Mouse (Mus musculus) spleen, postnatal 4 days (tissue): Measurements from ENCODE around the gene Slc1a6.
A peak's percentile ranks its signal among the peaks of the same experiment; 100 is the strongest.
"Not testable (repeated sequence)": the region's sequence is repeated elsewhere in the genome, so short reads cannot be mapped to it uniquely, and the experiment has no call there.

Experiments used
- DNase-seq, 2 experiments: peaks; one replicate each; pipeline ENCODE4 v3.0.0; 2022; ENCODE audit warnings: low spot score in 2 of 2

The Slc1a6 gene

DNA sequence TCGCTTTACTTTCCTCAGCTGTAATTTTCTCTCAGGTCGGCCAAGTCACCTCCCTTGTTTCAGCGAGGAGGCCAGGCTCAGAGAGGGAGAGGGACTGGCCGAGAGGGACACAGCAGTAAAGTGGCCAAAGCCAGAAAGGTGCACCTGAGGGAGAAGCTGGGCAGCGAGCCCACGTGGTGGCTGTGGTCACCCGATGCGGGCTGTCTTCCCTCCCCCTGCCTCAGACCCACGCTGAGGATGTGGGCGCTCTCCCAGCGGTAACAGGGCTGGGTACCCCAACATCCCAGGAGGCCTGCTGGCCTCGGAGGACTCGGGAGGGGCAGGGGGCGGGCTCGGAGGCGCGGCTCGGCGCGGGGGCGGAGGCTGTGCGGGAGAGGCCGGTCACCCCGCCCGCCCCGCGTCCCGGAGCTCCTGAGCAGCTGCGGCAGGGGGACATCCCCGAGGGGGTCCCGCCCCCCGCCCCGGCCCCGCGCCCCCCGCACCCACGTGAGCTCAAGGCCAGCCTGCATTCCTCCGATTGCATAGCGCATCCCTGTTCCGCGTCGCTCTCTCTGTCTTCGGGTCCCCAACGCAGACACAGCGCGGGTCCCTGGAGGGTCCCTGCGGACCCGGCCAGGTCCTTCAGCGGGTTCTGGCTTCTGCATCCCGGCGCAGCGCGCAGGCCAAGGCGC is at the start of gene Slc1a6:
Gene Slc1a6 (plus strand): TSS at position 516 of the 671 bp plus-strand sequence.
- DNase-seq: no peak

DNA sequence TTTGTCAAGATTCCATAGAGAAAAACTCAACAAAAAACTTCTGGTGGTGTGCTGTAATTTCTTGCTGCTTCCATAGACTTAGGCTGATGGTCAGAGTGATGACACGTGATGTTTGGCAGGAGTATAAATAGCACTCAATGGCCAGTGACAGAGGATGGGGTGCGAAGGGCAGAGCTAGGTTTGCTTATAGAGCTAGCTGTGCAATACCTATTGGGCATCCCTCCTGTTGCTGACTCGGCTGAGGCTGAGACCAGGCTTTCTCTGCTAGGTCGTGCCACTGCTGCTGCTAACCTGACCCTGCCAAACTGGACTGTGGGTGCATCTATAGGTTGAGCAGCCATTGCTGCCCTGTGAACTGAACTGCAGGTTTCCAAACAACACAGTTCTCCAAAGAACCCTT is 40.5 kb upstream of the Slc1a6 start:
- no peak for DNase-seq

GRCm38 (mm10) chr10:78743721-78744120 is 36.6 kb upstream of the Slc1a6 start:
- no peak for DNase-seq

GRCm38 (mm10) chr10:78745453-78746232 is 34.7 kb upstream of the Slc1a6 start:
- no peak for DNase-seq

DNA sequence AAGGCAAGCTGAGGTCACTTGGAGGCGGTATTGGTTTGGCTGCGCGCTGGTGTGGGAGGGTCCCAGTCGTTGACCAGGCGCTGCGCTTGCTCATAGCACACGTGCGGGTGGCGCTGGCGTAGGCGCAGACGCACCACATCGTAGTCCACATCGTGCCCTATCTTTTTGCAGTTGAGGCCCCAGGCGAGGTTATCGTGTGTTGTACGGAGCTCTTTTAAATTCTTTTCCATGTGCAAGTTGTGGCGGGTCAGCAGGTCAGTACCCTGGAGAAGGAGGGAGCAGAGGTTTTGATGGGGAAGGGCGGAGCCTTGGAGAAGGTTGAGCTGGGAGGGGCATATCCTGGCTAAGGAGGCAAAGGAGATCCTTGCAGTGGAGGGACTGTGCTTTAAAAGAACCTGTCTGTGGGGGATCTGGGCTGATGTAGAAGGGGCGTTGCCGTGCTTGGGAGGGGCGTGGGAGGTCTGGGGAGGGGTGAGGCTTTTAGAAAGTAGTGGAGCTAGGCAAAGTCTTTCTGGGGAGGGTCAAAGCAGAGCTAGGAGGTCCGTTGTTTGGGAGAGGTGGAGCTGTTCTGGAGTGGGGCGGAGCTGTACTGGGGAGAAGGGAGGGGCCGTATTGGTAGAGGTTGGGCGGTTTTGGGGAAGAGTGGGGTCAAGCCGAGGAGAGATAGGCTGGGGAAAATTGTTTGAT is 33.1 kb upstream of the Slc1a6 start:
- DNase-seq: no peak

DNA sequence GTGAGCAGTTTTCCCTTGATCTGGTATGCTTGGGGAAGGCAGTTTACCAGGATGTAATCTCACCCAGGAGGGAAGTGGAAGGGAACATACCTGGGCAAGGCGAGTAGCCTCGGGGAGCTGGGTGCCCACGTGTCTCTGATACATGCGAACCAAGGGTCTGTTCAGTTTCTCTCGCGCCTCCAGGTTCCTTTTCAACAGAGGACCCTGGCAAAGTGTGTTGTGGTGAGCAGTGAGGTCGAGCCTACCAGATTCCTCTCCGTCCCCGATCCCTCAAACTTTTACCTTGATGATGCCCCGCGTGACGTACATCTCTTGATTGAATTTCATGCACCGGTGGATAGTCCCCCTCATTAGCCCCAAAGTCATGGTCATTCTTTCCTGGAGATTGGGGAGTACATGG is 32.1 kb upstream of the Slc1a6 start:
- DNase-seq: no peak

GRCm38 (mm10) chr10:78748946-78749345 is 31.4 kb upstream of the Slc1a6 start:
- DNase-seq: no peak

GRCm38 (mm10) chr10:78752452-78753191 is 27.7 kb upstream of the Slc1a6 start, which contains the start of gene Ccdc105:
TSS of gene Ccdc105 (minus strand) at chr10:78753065.
- peak in 1 of 2 experiments; percentile 57 for DNase-seq

- DNase-seq: peak in 1 of 2 experiments; percentile 65
Observed at GRCm38 (mm10) chr10:78756021-78756420, 24.3 kb upstream of the Slc1a6 start.

- DNase-seq: no peak
Observed at GRCm38 (mm10) chr10:78765570-78765969, 14.7 kb upstream of the Slc1a6 start.

- no peak for DNase-seq
Observed at GRCm38 (mm10) chr10:78775830-78776229, 4.5 kb upstream of the Slc1a6 start.

DNA sequence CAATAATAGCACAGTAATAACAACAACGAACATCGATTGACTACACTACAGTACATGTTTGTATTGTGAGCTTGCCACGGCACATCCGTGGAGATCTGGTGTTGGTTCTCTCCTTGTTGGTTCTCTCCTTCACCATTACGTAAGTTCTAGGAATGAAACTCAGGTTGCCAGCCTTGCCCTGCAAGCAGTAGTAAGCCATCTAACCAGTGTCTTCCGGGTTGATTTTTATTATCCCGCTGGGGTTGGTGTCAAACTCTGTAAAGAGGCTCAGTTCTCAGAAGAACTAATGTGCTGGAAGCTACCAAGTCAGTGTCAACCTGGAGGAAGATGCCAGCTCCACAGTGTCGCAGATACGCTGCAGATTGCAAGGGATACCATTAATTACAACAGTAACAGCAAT is 769 bp upstream of the Slc1a6 start:
- DNase-seq: no peak

DNA sequence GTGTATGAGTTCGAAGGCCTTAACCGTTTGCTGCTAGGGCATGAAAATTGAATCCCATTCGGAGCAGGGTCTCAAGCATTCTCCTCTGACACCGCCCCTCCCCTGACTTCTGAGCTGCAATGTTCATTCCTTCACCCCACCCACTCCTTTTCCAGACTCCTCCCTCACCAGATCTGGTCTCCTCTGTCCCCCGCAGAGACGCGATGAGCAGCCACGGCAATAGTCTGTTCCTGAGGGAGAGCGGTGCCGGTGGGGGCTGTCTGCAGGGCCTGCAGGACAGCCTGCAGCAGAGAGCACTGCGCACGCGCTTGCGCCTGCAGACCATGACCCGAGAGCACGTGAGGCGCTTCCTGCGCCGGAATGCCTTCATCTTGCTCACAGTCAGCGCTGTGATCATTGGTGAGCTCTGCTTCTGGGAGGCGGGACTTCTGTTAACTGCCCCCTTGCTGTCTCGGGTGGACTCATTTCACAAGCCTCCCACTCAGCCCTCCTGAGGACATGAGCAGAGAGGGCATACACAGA is 7.3 kb downstream of the Slc1a6 start:
- DNase-seq: no peak

DNA sequence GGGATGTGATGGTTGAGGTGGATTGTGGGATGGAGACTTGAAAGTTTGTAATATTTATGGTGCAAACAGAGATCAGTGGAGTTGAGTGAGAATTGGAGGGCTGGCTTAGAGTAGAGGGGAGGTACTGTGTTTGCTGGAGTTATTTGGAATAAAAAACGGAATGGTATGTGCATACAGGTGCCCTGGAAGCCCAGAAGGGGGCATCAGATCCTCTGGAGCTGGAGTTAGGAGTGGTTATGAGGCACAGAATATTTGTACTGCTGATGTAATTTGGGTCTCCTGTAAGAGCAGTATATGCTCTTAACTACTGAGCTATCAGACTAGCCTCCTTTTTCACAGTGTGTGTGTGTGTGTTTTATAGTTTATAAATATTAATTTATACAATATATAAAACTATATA is 10.3 kb downstream of the Slc1a6 start:
- no peak for DNase-seq

DNA sequence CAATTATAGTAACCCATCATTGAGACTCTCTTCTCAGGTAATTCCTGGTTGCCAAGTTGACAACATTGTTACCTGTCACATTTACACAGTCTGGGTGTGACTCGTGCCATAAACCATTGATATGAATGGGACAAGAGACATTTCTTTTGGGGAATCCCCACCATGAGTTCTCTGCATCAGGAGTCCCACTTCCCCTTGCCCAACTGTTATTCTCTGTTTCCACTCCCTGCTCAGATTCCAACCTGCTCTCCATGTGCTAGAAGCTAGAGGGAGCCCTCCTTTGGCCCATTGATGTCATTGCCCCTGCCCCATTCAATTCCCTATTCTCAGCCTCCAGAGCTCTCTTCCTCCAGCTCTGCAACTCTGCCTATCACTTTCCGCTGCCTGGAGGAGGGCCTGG is 21.2 kb downstream of the Slc1a6 start:
- peak in 1 of 2 experiments; percentile 57 for DNase-seq

DNA sequence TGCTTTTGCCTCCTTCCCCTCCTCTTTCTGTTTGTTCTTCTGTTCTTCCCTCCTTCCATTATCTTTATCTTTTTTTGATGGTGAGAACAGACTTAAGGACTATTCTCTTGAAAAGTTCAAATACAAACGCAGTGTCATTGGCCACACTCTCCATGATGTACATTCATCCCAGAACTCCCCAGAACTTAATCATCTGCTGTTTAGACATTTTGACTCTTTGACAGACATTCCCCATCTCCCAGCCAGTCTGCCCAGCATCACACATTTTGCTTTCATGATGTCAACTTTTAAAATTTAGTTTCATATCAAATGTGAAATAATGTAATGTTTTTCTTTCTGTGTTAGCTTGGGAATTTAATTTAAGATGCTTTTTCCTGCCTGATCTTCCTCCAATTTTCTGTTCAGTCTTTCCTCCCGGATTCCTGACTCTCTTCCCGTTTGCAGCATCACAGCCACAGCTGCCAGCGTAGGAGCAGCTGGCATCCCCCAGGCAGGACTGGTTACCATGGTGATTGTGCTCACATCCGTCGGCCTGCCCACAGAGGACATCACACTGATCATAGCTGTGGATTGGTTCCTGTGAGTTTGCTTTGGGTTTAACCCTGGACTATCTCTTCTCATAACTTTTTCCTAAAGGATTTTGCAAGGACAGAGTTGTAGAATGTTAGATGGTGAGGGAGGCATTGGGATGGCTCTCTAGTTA is 32.2 kb downstream of the Slc1a6 start:
- DNase-seq: no peak

GRCm38 (mm10) chr10:78840456-78840855 is 60.2 kb downstream of the Slc1a6 start:
- DNase-seq: not testable (repeated sequence)

- DNase-seq: no peak
Observed at GRCm38 (mm10) chr10:78852066-78852465, 71.8 kb downstream of the Slc1a6 start, which contains the start of gene Olfr1356. TSS of gene Olfr1356 (minus strand) at chr10:78852166.
